Mouse (Mus musculus) myocyte (in vitro differentiated cells): ENCODE results near the gene Lrp1. TPM values are rescaled to one million over a fixed set of nuclear protein-coding genes. Genes with fewer than 3 reads are reported as not detected.

Source experiments
- H3K27me3 ChIP-seq: one replicate; pipeline ENCODE4 v1.6.1; 2011; ENCODE audit not compliant: control insufficient read depth, insufficient read depth, insufficient read length
- H3K36me3 ChIP-seq: one replicate; pipeline ENCODE4 v1.6.1; 2011; ENCODE audit not compliant: control insufficient read depth, insufficient read depth
- H3K4me2 ChIP-seq: one replicate; pipeline ENCODE4 v1.6.1; 2011; ENCODE audit warnings: low read depth, control low read depth
- H3K4me3 ChIP-seq: one replicate; pipeline ENCODE4 v1.5.1; 2011; ENCODE audit warnings: mild to moderate bottlenecking, control low read depth, moderate library complexity
- H3K79me2 ChIP-seq: one replicate; pipeline ENCODE4 v1.6.1; 2011; ENCODE audit not compliant: control insufficient read depth, insufficient read depth
- H3ac ChIP-seq: one replicate; pipeline ENCODE4 v1.6.1; 2011; ENCODE audit not compliant: control insufficient read depth, insufficient read length
- CEBPB ChIP-seq: IDR thresholded peaks from 2 replicates; pipeline ENCODE4 v1.6.1; 2011; ENCODE audit warnings: mild to moderate bottlenecking, moderate library complexity; ENCODE audit not compliant: poor library complexity, insufficient read depth, severe bottlenecking
- E2F4 ChIP-seq: IDR thresholded peaks from one replicate; pipeline ENCODE4 v1.6.1; 2011; ENCODE audit warnings: mild to moderate bottlenecking, control low read depth, moderate library complexity; ENCODE audit not compliant: insufficient read depth
- MAX ChIP-seq: IDR thresholded peaks from one replicate; pipeline ENCODE4 v1.6.1; 2011; ENCODE audit warnings: low read depth, mild to moderate bottlenecking, control low read depth
- MYOD1 ChIP-seq, 3 experiments: IDR thresholded peaks; one replicate each; pipeline ENCODE4 v1.6.1; 2011; ENCODE audit warnings: control low read depth in 2 of 3, low read depth in 2 of 3, mild to moderate bottlenecking in 2 of 3, moderate library complexity in 1 of 3; ENCODE audit not compliant: insufficient read length in 2 of 3, control insufficient read depth in 1 of 3
- MYOG ChIP-seq, 3 experiments: IDR thresholded peaks; one replicate each; pipeline ENCODE4 v1.6.1; 2011; ENCODE audit warnings: control low read depth in 2 of 3, low read depth in 2 of 3, mild to moderate bottlenecking in 2 of 3; ENCODE audit not compliant: insufficient read length in 2 of 3, control insufficient read depth in 1 of 3, insufficient read depth in 1 of 3
- POLR2A ChIP-seq: IDR thresholded peaks from one replicate; pipeline ENCODE4 v1.6.1; 2011; ENCODE audit warnings: low read depth, mild to moderate bottlenecking, control low read depth, moderate library complexity; ENCODE audit not compliant: insufficient read length
- POLR2AphosphoS2 ChIP-seq: IDR thresholded peaks from one replicate; pipeline ENCODE4 v1.6.1; 2011; ENCODE audit warnings: low read depth, control low read depth; ENCODE audit not compliant: insufficient read length
- REST ChIP-seq: IDR thresholded peaks from one replicate; pipeline ENCODE4 v1.6.1; 2011; ENCODE audit warnings: mild to moderate bottlenecking, control low read depth, moderate library complexity; ENCODE audit not compliant: insufficient read depth, insufficient read length
- SRF ChIP-seq: IDR thresholded peaks from one replicate; pipeline ENCODE4 v1.6.1; 2011; ENCODE audit warnings: low read depth; ENCODE audit not compliant: control insufficient read depth, insufficient read length
- TCF12 ChIP-seq: IDR thresholded peaks from one replicate; pipeline ENCODE4 v1.6.1; 2011; ENCODE audit warnings: mild to moderate bottlenecking, control low read depth; ENCODE audit not compliant: poor library complexity, insufficient read depth, severe bottlenecking
- TCF3 ChIP-seq: IDR thresholded peaks from one replicate; pipeline ENCODE4 v1.6.1; 2011; ENCODE audit warnings: low read depth, control low read depth; ENCODE audit not compliant: insufficient read length
- USF1 ChIP-seq: IDR thresholded peaks from one replicate; pipeline ENCODE4 v1.6.1; 2011; ENCODE audit warnings: low read depth, mild to moderate bottlenecking, control low read depth, moderate library complexity
- polyA plus RNA-seq: library from polyadenylated mRNA; unstranded; fragments of >200 nt; fragmentation: generic; extraction: Trizol; gene quantifications from one replicate; pipeline ENCODE4 v1.2.1, GENCODE M21; 2012; ENCODE audit warnings: missing spikeins

Gene Lrp1
- polyA plus RNA-seq, 1 experiment: 244 TPM

- H3K36me3 ChIP-seq: peaks cover 28% of the 10 kb centered on the region
- no peak for TF ChIP-seq E2F4
- TF ChIP-seq POLR2AphosphoS2: peak; percentile 24
- no peak overlapping the region for H3K4me3 ChIP-seq
- H3ac ChIP-seq: no peak overlapping the region
- no peaks in the 10 kb centered on the region for H3K79me2 ChIP-seq
- H3K4me2 ChIP-seq: no peak overlapping the region
- H3K27me3 ChIP-seq: no peaks in the 10 kb centered on the region
These were observed 65.2 kb downstream of the Lrp1 start for GRCm38 (mm10) chr10:127555703-127556102.

DNA sequence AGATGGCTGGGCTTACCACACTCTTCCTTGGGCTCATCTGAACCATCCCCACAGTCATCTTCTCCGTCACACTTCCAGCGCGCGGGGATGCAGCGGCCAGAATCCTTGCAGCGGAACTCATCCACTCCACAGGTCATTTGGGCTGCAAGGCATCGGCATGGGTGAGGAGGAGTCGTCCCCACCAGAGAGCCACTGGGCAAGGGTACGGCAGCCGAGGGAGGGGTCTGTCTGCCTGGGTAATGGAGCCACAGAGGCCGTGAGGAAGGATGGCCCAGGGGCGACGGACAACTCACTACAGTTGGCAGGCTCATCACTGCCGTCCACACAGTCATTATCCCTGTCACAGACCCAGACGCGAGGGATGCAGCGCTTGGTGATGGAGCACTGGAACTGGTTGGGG, 71.1 kb downstream of the Lrp1 start:
- Histone ChIP-seq H3ac (no peak overlapping the region), H3K4me3 (no peak overlapping the region), H3K79me2 (no peaks in the 10 kb centered on the region), H3K27me3 (no peaks in the 10 kb centered on the region), H3K4me2 (no peak overlapping the region), H3K36me3 (peaks cover 14% of the 10 kb centered on the region)
- TF ChIP-seq USF1 (no peak), TCF3 (no peak), POLR2A (no peak), MYOG (IDR thresholded peaks at IDR 0.05; ENCODE audit: control insufficient read depth in 1 of 3, insufficient read depth in 1 of 3, insufficient read length in 2 of 3, low read depth in 2 of 3) (no peak), SRF (no peak)

GRCm38 (mm10) chr10:127548236-127548635, 72.7 kb downstream of the Lrp1 start:
- Histone ChIP-seq H3K27me3 (no peaks in the 10 kb centered on the region), H3K4me2 (no peak overlapping the region), H3K36me3 (peaks cover 17% of the 10 kb centered on the region), H3ac (no peak overlapping the region), H3K79me2 (no peaks in the 10 kb centered on the region), H3K4me3 (no peak overlapping the region)
- TF ChIP-seq TCF3: no peak
- TF ChIP-seq USF1: no peak
- no peak for TF ChIP-seq MAX
- TF ChIP-seq POLR2AphosphoS2: peak; percentile 41
- TF ChIP-seq TCF12: no peak

- Histone ChIP-seq H3ac (no peak overlapping the region), H3K36me3 (peaks cover 20% of the 10 kb centered on the region), H3K79me2 (no peaks in the 10 kb centered on the region), H3K27me3 (no peaks in the 10 kb centered on the region), H3K4me2 (no peak overlapping the region), H3K4me3 (no peak overlapping the region)
- TF ChIP-seq E2F4 (no peak), POLR2AphosphoS2 (no peak), CEBPB (no peak)
These were observed 74.4 kb downstream of the Lrp1 start for GRCm38 (mm10) chr10:127546505-127546904.

DNA sequence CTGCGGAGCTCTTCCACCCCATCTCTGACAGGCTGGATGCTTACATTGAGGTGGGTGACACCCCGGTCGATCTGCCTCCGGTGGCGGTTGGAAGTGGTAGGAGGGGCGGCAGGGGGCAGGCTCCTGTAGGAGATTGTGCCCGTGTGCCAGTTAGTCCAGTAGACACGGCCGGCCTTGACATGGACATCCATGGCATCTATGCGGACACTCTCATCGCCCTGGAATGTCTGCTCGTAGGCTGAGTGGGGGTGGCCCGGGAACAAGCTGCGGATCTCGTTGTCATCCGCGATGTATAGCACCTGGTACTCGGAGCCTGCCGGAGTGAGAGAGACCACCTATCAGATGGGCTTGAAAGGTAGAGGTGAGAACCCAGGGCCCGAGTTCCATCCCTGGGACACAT, 76.6 kb downstream of the Lrp1 start:
- Histone ChIP-seq H3K79me2 (no peaks in the 10 kb centered on the region), H3ac (no peak overlapping the region), H3K36me3 (peaks cover 21% of the 10 kb centered on the region), H3K27me3 (no peaks in the 10 kb centered on the region), H3K4me2 (no peak overlapping the region), H3K4me3 (no peak overlapping the region)
- TF ChIP-seq TCF12 (no peak), TCF3 (no peak), REST (no peak), MYOD1 (IDR thresholded peaks at IDR 0.05; ENCODE audit: control insufficient read depth in 1 of 3, insufficient read length in 2 of 3, low read depth in 2 of 3) (no peak), MYOG (IDR thresholded peaks at IDR 0.05; ENCODE audit: control insufficient read depth in 1 of 3, insufficient read depth in 1 of 3, insufficient read length in 2 of 3, low read depth in 2 of 3) (no peak), E2F4 (no peak), SRF (no peak), MAX (no peak), POLR2A (no peak)

- no peak overlapping the region for H3K4me3 ChIP-seq
- H3K4me2 ChIP-seq: no peak overlapping the region
- H3K79me2 ChIP-seq: no peaks in the 10 kb centered on the region
- no peak overlapping the region for H3ac ChIP-seq
- no peaks in the 10 kb centered on the region for H3K27me3 ChIP-seq
- peaks cover 21% of the 10 kb centered on the region for H3K36me3 ChIP-seq
- no peak for TF ChIP-seq CEBPB
- no peak for TF ChIP-seq REST
- TF ChIP-seq TCF12: no peak
- no peak for TF ChIP-seq TCF3
- TF ChIP-seq MAX: no peak
- TF ChIP-seq USF1: no peak
- no peak for TF ChIP-seq POLR2A
- no peak for TF ChIP-seq POLR2AphosphoS2
- no peak for TF ChIP-seq MYOD1 (IDR thresholded peaks at IDR 0.05; ENCODE audit: control insufficient read depth in 1 of 3, insufficient read length in 2 of 3, low read depth in 2 of 3)
- no peak for TF ChIP-seq SRF
- TF ChIP-seq MYOG (IDR thresholded peaks at IDR 0.05; ENCODE audit: control insufficient read depth in 1 of 3, insufficient read depth in 1 of 3, insufficient read length in 2 of 3, low read depth in 2 of 3): no peak
- TF ChIP-seq E2F4: no peak
These were observed 77.0 kb downstream of the Lrp1 start for GRCm38 (mm10) chr10:127543916-127544315.
